Mouse (Mus musculus): ENCODE data around the gene Etl4. TPM values are rescaled to one million over a fixed set of nuclear protein-coding genes. Genes with fewer than 3 reads are reported as not detected.

The Etl4 gene
- polyA plus RNA-seq, 1 experiment from 2014 or later: 15.3 TPM

DNA sequence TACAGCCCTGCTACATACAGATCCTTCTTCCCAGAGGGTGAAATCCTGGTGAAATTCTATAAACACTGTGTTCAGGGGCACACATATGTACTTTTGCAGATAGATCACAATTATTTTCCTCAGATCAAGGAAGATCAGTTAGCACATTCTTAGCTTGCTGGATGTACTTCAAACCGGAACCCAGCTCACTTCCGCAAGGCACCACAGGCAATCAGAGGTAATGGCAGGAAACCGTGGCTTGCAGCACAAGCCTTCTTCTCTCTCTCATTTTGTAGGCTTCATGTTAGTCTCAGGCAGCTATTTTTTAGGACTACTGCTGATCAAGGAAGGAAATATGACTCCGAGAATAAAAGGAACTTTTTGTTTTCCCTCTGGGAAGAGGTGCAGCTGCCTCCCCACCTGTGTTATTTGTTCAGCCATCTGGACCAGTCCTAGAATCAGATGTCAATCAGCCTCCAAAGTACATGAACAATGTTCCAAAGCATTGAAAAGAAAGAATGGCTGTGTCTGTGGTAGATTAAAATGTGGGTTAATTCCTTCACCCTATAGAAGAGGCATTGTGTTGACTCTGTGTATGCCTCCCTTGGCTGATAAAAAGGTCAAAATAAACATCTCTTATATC, 338.6 kb downstream of the Etl4 start:
- 70% methylated on average over 4 of the region's 4 CpGs for WGBS
- ATAC-seq (ENCODE audit: low FRiP score): no peak

DNA sequence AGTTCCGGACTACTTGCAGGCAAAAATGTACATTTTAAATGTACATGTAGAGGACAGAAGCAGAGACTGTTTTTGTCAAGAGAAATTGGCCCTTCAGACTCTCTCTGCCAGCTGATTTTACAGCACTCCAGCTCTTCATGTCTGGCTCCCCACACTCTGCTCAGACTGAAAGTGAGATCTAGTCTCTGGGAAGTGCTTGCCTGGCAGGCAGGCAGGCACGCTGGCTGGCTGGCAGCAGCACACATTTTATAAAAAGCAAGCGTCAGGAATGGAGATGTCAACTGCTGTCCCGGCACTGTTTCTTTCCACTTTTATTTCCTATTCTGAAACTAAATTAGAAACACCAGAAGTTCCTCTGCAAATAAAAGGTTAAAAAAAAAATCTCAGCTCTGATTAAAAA, 339.8 kb downstream of the Etl4 start:
- Histone ChIP-seq H3K9me3 (ENCODE audit: control insufficient read depth, low read length) (no peaks in the 10 kb centered on the region), H3K4me3 (ENCODE audit: low read depth, low read length) (no peak overlapping the region), H3K9ac (ENCODE audit: low read length) (no peak overlapping the region), H3K27ac (ENCODE audit: low read depth, low read length) (no peak overlapping the region), H3K4me2 (no peak overlapping the region), H3K36me3 (ENCODE audit: control insufficient read depth, insufficient read depth, low read length) (no peaks in the 10 kb centered on the region), H3K27me3 (ENCODE audit: control insufficient read depth, insufficient read depth, low read length) (no peaks in the 10 kb centered on the region), H3K4me1 (ENCODE audit: control insufficient read depth, insufficient read depth, low read length) (no peaks in the 10 kb centered on the region)
- DNase-seq (ENCODE audit: low spot score, missing footprints) (no peak), ATAC-seq (ENCODE audit: low FRiP score) (no peak)
- 76% methylated on average over 4 of the region's 4 CpGs for WGBS

More for the DNA sequence above, 338.6 kb downstream of the Etl4 start:
- H3K4me2 ChIP-seq: no peak overlapping the region
- no peaks in the 10 kb centered on the region for H3K27me3 ChIP-seq (ENCODE audit: control insufficient read depth, insufficient read depth, low read length)
- no peaks in the 10 kb centered on the region for H3K4me1 ChIP-seq (ENCODE audit: control insufficient read depth, insufficient read depth, low read length)
- no peak overlapping the region for H3K9ac ChIP-seq (ENCODE audit: low read length)
- DNase-seq (ENCODE audit: low spot score, missing footprints): no peak
- H3K9me3 ChIP-seq (ENCODE audit: control insufficient read depth, low read length): no peaks in the 10 kb centered on the region
- no peaks in the 10 kb centered on the region for H3K36me3 ChIP-seq (ENCODE audit: control insufficient read depth, insufficient read depth, low read length)
- H3K27ac ChIP-seq (ENCODE audit: low read depth, low read length): no peak overlapping the region
- no peak overlapping the region for H3K4me3 ChIP-seq (ENCODE audit: low read depth, low read length)

DNA sequence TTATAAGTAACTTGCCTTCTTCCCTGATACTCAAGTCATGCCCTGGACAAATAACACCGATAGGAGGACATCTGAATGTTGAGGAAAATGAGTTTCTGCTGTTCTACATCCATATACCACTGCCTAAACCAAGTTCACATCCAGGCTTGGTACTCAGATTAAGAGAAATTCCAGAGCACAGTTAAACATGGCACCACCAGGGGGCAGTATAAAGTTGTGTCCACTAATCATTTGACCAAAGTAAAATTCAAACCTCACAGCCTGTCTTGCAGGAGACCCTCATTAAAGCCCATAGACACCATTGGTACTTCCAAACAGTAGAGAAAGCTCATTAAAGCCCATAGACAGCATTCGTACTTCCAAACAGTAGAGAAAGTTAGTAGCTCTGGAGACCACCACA, 366.5 kb downstream of the Etl4 start:
- Histone ChIP-seq H3K4me3 (ENCODE audit: low read depth, low read length) (no peak overlapping the region), H3K27ac (ENCODE audit: low read depth, low read length) (no peak overlapping the region), H3K36me3 (ENCODE audit: control insufficient read depth, insufficient read depth, low read length) (no peaks in the 10 kb centered on the region), H3K4me1 (ENCODE audit: control insufficient read depth, insufficient read depth, low read length) (no peaks in the 10 kb centered on the region), H3K4me2 (no peak overlapping the region), H3K9me3 (ENCODE audit: control insufficient read depth, low read length) (no peaks in the 10 kb centered on the region), H3K9ac (ENCODE audit: low read length) (no peak overlapping the region), H3K27me3 (ENCODE audit: control insufficient read depth, insufficient read depth, low read length) (no peaks in the 10 kb centered on the region)
- 61% methylated on average over 2 of the region's 2 CpGs for WGBS
- ATAC-seq (ENCODE audit: low FRiP score) (no peak), DNase-seq (ENCODE audit: low spot score, missing footprints) (peak; percentile 92)

DNA sequence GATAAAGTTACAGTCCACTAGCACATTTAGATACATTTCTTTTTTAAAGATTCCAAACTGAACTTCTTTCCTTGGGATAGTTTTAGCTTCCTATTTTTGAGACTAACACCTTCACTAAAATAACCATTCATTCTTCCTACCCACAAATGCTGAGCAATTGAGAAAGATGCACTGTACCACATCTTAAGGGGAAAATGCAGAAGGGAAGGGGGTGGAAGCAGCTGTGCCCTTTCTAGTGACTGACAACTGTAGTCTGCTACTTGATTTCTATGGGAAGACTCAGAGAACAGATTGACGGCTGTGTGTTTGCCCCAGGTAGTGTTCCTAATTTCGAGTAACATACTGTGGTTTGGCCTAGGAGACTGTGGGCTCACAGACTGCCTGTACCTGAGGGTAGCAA, 372.3 kb downstream of the Etl4 start:
- H3K27me3 ChIP-seq (ENCODE audit: control insufficient read depth, insufficient read depth, low read length): no peaks in the 10 kb centered on the region
- ATAC-seq (ENCODE audit: low FRiP score) (no peak), DNase-seq (ENCODE audit: low spot score, missing footprints) (no peak)
- H3K4me2 ChIP-seq: no peak overlapping the region
- no peaks in the 10 kb centered on the region for H3K4me1 ChIP-seq (ENCODE audit: control insufficient read depth, insufficient read depth, low read length)
- no peaks in the 10 kb centered on the region for H3K9me3 ChIP-seq (ENCODE audit: control insufficient read depth, low read length)
- H3K36me3 ChIP-seq (ENCODE audit: control insufficient read depth, insufficient read depth, low read length): no peaks in the 10 kb centered on the region
- no peak overlapping the region for H3K27ac ChIP-seq (ENCODE audit: low read depth, low read length)
- no peak overlapping the region for H3K9ac ChIP-seq (ENCODE audit: low read length)
- H3K4me3 ChIP-seq (ENCODE audit: low read depth, low read length): no peak overlapping the region
- WGBS: 73% methylated on average over 2 of the region's 2 CpGs

DNA sequence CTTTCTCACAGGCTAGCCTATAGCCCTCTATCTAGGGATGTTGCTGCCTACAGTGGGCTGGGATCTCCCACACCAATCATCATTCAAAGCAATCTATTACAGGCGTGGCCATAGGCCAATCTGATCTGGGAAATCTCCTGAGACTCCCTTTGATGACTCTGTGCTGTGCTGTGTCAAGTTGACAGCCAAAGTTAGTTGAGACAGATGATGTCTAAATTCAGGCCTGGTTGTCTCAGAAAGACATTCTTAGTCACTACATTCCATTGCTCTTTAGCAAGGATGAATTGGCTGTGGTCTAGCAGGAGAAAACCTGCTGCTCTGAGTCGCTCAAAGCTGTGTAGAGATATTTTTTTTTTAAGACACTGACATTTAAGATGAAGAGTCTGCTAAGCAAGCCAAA, 374.8 kb downstream of the Etl4 start:
- Histone ChIP-seq H3K4me3 (ENCODE audit: low read depth, low read length) (no peak overlapping the region), H3K36me3 (ENCODE audit: control insufficient read depth, insufficient read depth, low read length) (no peaks in the 10 kb centered on the region), H3K9me3 (ENCODE audit: control insufficient read depth, low read length) (no peaks in the 10 kb centered on the region), H3K4me2 (no peak overlapping the region), H3K4me1 (ENCODE audit: control insufficient read depth, insufficient read depth, low read length) (no peaks in the 10 kb centered on the region), H3K9ac (ENCODE audit: low read length) (no peak overlapping the region), H3K27me3 (ENCODE audit: control insufficient read depth, insufficient read depth, low read length) (no peaks in the 10 kb centered on the region), H3K27ac (ENCODE audit: low read depth, low read length) (no peak overlapping the region)
- WGBS: 64% methylated on average over 2 of the region's 2 CpGs
- DNase-seq (ENCODE audit: low spot score, missing footprints) (no peak), ATAC-seq (ENCODE audit: low FRiP score) (no peak)

DNA sequence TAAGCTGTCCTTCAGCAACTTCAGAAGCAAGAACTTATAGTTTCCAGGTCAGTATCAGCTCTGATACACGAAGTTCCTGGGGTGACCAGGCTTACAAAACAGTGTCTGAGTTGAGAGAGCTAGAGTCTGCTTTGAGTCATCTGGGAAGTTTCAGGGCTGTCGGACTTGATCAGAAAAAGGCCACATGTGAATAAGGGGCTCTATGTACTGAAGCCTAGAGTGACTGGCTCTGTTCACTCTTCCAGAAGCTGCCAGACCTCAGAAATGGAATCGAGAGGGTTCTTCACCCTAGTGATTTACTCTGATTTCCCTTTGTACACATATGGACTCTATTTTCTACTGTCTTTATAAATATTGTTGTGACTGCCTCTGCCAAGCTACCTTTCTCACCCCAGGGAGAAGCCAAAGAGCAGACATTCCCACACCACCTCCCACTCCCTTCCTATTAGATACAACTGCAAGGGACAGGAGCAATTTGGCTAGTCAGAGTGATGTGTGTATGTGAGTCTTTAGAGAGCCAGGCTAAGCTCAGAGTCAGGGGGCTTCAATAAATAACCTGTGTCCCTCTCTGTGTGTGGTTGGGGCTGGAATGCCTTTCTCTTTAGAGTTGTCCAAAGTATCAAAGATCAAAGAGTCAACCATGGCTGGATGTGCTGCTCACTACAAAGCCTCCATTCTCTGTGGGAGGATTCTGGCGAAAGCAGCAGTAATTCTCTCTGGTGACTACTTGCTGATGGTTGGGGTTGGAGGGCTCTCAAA, 381.6 kb downstream of the Etl4 start:
- no peak overlapping the region for H3K27ac ChIP-seq (ENCODE audit: low read depth, low read length)
- H3K4me2 ChIP-seq: no peak overlapping the region
- no peaks in the 10 kb centered on the region for H3K4me1 ChIP-seq (ENCODE audit: control insufficient read depth, insufficient read depth, low read length)
- no peaks in the 10 kb centered on the region for H3K36me3 ChIP-seq (ENCODE audit: control insufficient read depth, insufficient read depth, low read length)
- H3K4me3 ChIP-seq (ENCODE audit: low read depth, low read length): no peak overlapping the region
- no peak overlapping the region for H3K9ac ChIP-seq (ENCODE audit: low read length)
- 51% methylated on average over 4 of the region's 4 CpGs for WGBS
- H3K27me3 ChIP-seq (ENCODE audit: control insufficient read depth, insufficient read depth, low read length): no peaks in the 10 kb centered on the region
- H3K9me3 ChIP-seq (ENCODE audit: control insufficient read depth, low read length): no peaks in the 10 kb centered on the region
- no peak for ATAC-seq (ENCODE audit: low FRiP score)
- DNase-seq (ENCODE audit: low spot score, missing footprints): no peak

DNA sequence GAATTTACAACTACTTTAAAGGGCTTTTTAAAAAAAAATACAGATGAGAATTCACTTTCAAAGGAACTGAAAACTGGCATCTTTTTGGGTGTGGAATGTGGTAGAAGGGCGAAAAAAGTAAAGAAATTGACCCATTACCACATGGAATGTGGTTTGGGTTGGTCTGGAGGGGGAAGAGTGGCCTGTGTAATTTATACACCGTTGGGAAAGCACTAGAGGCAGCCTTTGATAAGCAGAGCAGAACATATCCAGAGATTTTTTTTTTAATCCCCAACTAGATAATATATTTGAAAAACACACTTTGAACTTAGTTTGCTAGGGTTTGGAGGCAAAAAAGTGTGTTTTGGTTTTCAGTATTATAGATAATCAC, 382.1 kb downstream of the Etl4 start:
- H3K27me3 ChIP-seq (ENCODE audit: control insufficient read depth, insufficient read depth, low read length): no peaks in the 10 kb centered on the region
- no peaks in the 10 kb centered on the region for H3K36me3 ChIP-seq (ENCODE audit: control insufficient read depth, insufficient read depth, low read length)
- ATAC-seq (ENCODE audit: low FRiP score) (no peak), DNase-seq (ENCODE audit: low spot score, missing footprints) (no peak)
- H3K4me3 ChIP-seq (ENCODE audit: low read depth, low read length): no peak overlapping the region
- no peak overlapping the region for H3K4me2 ChIP-seq
- 36% methylated on average over 2 of the region's 2 CpGs for WGBS
- no peaks in the 10 kb centered on the region for H3K9me3 ChIP-seq (ENCODE audit: control insufficient read depth, low read length)
- no peaks in the 10 kb centered on the region for H3K4me1 ChIP-seq (ENCODE audit: control insufficient read depth, insufficient read depth, low read length)
- H3K27ac ChIP-seq (ENCODE audit: low read depth, low read length): no peak overlapping the region
- H3K9ac ChIP-seq (ENCODE audit: low read length): no peak overlapping the region

DNA sequence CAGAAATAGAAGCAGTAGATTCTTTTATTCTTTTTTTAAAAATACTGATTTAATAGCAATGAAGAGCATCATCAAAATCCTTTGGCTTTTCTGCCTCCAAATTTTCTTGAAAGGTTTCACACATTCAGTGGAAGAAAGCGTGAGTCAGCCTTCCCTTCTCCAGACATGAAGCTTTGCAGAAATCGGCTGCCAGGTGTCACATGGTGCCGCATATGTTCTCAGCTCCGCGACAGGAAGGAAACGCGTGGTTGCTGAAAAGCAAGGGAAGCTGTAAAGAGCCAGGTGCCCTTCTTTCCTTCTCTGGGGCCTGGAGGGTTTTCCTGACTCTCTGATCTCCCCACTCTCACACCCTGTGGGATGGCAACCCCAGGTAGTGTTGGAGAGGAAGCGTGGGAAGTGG, 383.8 kb downstream of the Etl4 start:
- H3K36me3 ChIP-seq (ENCODE audit: control insufficient read depth, insufficient read depth, low read length): no peaks in the 10 kb centered on the region
- H3K4me3 ChIP-seq (ENCODE audit: low read depth, low read length): no peak overlapping the region
- ATAC-seq (ENCODE audit: low FRiP score): no peak
- no peak overlapping the region for H3K4me2 ChIP-seq
- no peaks in the 10 kb centered on the region for H3K9me3 ChIP-seq (ENCODE audit: control insufficient read depth, low read length)
- 89% methylated on average over 8 of the region's 8 CpGs for WGBS
- H3K9ac ChIP-seq (ENCODE audit: low read length): no peak overlapping the region
- no peak for DNase-seq (ENCODE audit: low spot score, missing footprints)
- no peak overlapping the region for H3K27ac ChIP-seq (ENCODE audit: low read depth, low read length)
- no peaks in the 10 kb centered on the region for H3K4me1 ChIP-seq (ENCODE audit: control insufficient read depth, insufficient read depth, low read length)
- no peaks in the 10 kb centered on the region for H3K27me3 ChIP-seq (ENCODE audit: control insufficient read depth, insufficient read depth, low read length)

DNA sequence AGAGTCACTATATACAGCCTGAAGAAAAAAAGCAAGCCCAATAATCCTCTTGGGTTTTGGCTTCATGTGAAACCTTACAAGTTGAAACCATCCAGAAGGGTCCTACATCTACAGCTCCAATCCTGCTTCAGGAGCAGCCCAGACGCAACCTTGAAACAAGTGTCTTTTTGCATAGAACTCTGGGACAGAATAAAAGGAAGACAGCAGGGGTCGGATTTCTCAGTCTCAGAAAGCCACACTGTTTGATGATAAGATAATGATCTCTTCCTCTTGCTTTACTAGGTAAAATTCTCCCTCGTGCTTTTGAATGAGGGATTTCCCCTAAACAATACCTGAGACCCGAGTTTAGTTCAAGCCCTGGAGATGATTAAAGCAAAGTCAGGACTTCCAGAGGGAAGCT, 385.0 kb downstream of the Etl4 start:
- 16% methylated on average over 4 of the region's 4 CpGs for whole genome bisulfite sequencing
- H3K27ac ChIP-seq (ENCODE audit: low read depth, low read length): no peak overlapping the region

More for the DNA sequence above, 385.0 kb downstream of the Etl4 start:
- ATAC-seq (ENCODE audit: low FRiP score): no peak
- Histone ChIP-seq H3K4me2 (no peak overlapping the region), H3K36me3 (ENCODE audit: control insufficient read depth, insufficient read depth, low read length) (no peaks in the 10 kb centered on the region), H3K4me1 (ENCODE audit: control insufficient read depth, insufficient read depth, low read length) (no peaks in the 10 kb centered on the region), H3K9me3 (ENCODE audit: control insufficient read depth, low read length) (no peaks in the 10 kb centered on the region), H3K27me3 (ENCODE audit: control insufficient read depth, insufficient read depth, low read length) (no peaks in the 10 kb centered on the region), H3K4me3 (ENCODE audit: low read depth, low read length) (no peak overlapping the region), H3K9ac (ENCODE audit: low read length) (no peak overlapping the region)
- DNase-seq (ENCODE audit: low spot score, missing footprints): no peak
